Mouse (Mus musculus) fat pad, adult 2 months (tissue): ENCODE measurements around the gene Zfp414.
"Not testable (repeated sequence)": the region's sequence is repeated elsewhere in the genome, so short reads cannot be mapped to it uniquely, and the experiment has no call there.

Experiments used
- DNase-seq: peaks from one replicate; pipeline ENCODE4 v3.0.0-alpha.2; 2011; ENCODE audit warnings: low read depth, low spot score; ENCODE audit errors: extremely low read depth

Zfp414 gene

GRCm38 (mm10) chr17:33628621-33629486, at the start of gene Zfp414:
TSS of gene Zfp414 (plus strand) at chr17:33629090.
- no peak for DNase-seq

GRCm38 (mm10) chr17:33584061-33584460, 44.8 kb upstream of the Zfp414 start:
- no peak for DNase-seq

GRCm38 (mm10) chr17:33586011-33586410, 42.9 kb upstream of the Zfp414 start:
- no peak for DNase-seq

GRCm38 (mm10) chr17:33597271-33597670, 31.6 kb upstream of the Zfp414 start:
- no peak for DNase-seq

GRCm38 (mm10) chr17:33598506-33598905, 30.4 kb upstream of the Zfp414 start:
- no peak for DNase-seq

GRCm38 (mm10) chr17:33599836-33600475, 28.9 kb upstream of the Zfp414 start:
- no peak for DNase-seq

- no peak for DNase-seq
Measured at GRCm38 (mm10) chr17:33600831-33601230, 28.1 kb upstream of the Zfp414 start.

- DNase-seq, result no peak
Measured at GRCm38 (mm10) chr17:33601947-33602346, 26.9 kb upstream of the Zfp414 start.

- DNase-seq, result no peak
Measured at GRCm38 (mm10) chr17:33607273-33607672, 21.6 kb upstream of the Zfp414 start.

GRCm38 (mm10) chr17:33610548-33610947, 18.3 kb upstream of the Zfp414 start:
- no peak for DNase-seq

GRCm38 (mm10) chr17:33613726-33614125, 15.2 kb upstream of the Zfp414 start:
- DNase-seq, result not testable (repeated sequence)

- DNase-seq, result no peak
Measured at GRCm38 (mm10) chr17:33627281-33627680, 1.6 kb upstream of the Zfp414 start.

- DNase-seq, result no peak
Measured at GRCm38 (mm10) chr17:33629487-33630125, 716 bp downstream of the Zfp414 start.

- DNase-seq, result no peak
Measured at GRCm38 (mm10) chr17:33630171-33630895, 1.4 kb downstream of the Zfp414 start.

- DNase-seq, result no peak
Measured at GRCm38 (mm10) chr17:33631236-33631635, 2.3 kb downstream of the Zfp414 start.

GRCm38 (mm10) chr17:33631796-33632195, 2.9 kb downstream of the Zfp414 start:
- no peak for DNase-seq

- DNase-seq, result no peak
Measured at GRCm38 (mm10) chr17:33637038-33637437, 8.1 kb downstream of the Zfp414 start.

GRCm38 (mm10) chr17:33637516-33638276, 8.8 kb downstream of the Zfp414 start, which contains the start of gene Pram1:
TSS of gene Pram1 (plus strand) at chr17:33638056.
- no peak for DNase-seq

- no peak for DNase-seq
Measured at GRCm38 (mm10) chr17:33639743-33640142, 10.9 kb downstream of the Zfp414 start.

- no peak for DNase-seq
Measured at GRCm38 (mm10) chr17:33644068-33644467, 15.2 kb downstream of the Zfp414 start.
